Mouse (Mus musculus) hindbrain, embryonic 10.5 days (tissue): ENCODE results near the gene Ubr4. TPM values are rescaled to one million over a fixed set of nuclear protein-coding genes. Genes with fewer than 3 reads are reported as not detected.

Experiments used
- DNase-seq: peaks from one replicate; pipeline ENCODE4 v3.0.0-alpha.2; 2017; ENCODE audit warnings: low spot score
- H3K27ac ChIP-seq: fragments of 300-500 bp; sonication (generic); 2 replicates; pipeline ENCODE4 v1.5.1; 2016; ENCODE audit warnings: mild to moderate bottlenecking, moderate library complexity
- H3K27me3 ChIP-seq: fragments of 300-500 bp; sonication (generic); 2 replicates; pipeline ENCODE4 v1.6.1; 2016; ENCODE audit warnings: mild to moderate bottlenecking; ENCODE audit not compliant: poor library complexity, insufficient read depth, severe bottlenecking
- H3K36me3 ChIP-seq: fragments of 300-500 bp; sonication (generic); 2 replicates; pipeline ENCODE4 v1.6.1; 2016; ENCODE audit warnings: mild to moderate bottlenecking, moderate library complexity
- H3K4me1 ChIP-seq: fragments of 300-500 bp; sonication (generic); replicated peaks from 2 replicates; pipeline ENCODE4 v1.6.1; 2016; ENCODE audit warnings: mild to moderate bottlenecking
- H3K4me3 ChIP-seq: fragments of 300-500 bp; sonication (generic); 2 replicates; pipeline ENCODE4 v1.5.1; 2016; ENCODE audit warnings: mild to moderate bottlenecking, moderate library complexity
- H3K9me3 ChIP-seq: fragments of 300-500 bp; sonication (generic); 2 replicates; pipeline ENCODE4 v1.6.1; 2016; ENCODE audit warnings: mild to moderate bottlenecking, moderate library complexity
- WGBS: fragments of 180-500 bp; shearing (Covaris S2); methylation state at CpG from one replicate; pipeline ENCODE4 v1.1.7; 2016; 5-methylcytosine and 5-hydroxymethylcytosine counted together
- polyA plus RNA-seq: library from polyadenylated mRNA; unstranded; fragments of >200 nt; fragmentation: Nextera tagmentation; extraction: Ambion mirVana; gene quantifications from 2 replicates; pipeline ENCODE4 v1.2.1, GENCODE M21; 2016

The Ubr4 gene
- polyA plus RNA-seq, 1 experiment from 2014 or later: 64.3 TPM

GRCm38 (mm10) chr4:139484496-139484895, 132.1 kb downstream of the Ubr4 start:
- Histone ChIP-seq H3K27ac (no peak overlapping the region), H3K9me3 (no peaks in the 10 kb centered on the region), H3K36me3 (peaks cover 100% of the 10 kb centered on the region), H3K27me3 (no peaks in the 10 kb centered on the region), H3K4me1 (peaks cover 9% of the 10 kb centered on the region), H3K4me3 (no peak overlapping the region)
- DNase-seq: no peak
- WGBS: 70% methylated on average over 7 of the region's 7 CpGs

- peak; percentile 14 for DNase-seq
- 0 out of 2 replicates have a peak overlapping the region, but pooled peaks have one; percentile 41 for H3K27ac ChIP-seq
- H3K4me1 ChIP-seq: peaks cover 9% of the 10 kb centered on the region
- WGBS: 57% methylated on average over 10 of the region's 10 CpGs
- H3K4me3 ChIP-seq: no peak overlapping the region
- no peaks in the 10 kb centered on the region for H3K27me3 ChIP-seq
- H3K36me3 ChIP-seq: peaks cover 99% of the 10 kb centered on the region
- no peaks in the 10 kb centered on the region for H3K9me3 ChIP-seq
These were observed 134.7 kb downstream of the Ubr4 start for GRCm38 (mm10) chr4:139487085-139487484.

DNA sequence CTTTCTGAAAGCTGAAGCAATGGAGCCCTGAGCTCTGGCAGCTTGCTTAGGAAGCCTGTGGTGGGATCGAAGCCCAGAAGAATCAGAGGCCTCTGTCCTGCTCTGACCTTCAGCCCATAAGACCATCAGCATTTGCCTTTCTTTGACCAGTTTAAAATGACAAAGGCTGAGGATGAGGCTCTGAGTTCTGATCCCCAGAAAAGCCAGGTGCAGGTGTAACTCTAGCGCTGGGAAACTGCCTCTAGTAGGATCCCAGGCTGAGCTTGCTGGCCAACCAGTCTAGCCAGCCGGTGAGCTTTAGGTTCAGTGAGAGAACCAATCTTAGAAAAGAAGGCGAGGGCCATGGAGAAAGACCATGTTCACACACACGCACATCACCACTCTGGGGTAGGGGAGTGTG, 135.9 kb downstream of the Ubr4 start:
- 93% methylated on average over 5 of the region's 5 CpGs for WGBS
- no peak for DNase-seq
- H3K4me1 ChIP-seq: peaks cover 18% of the 10 kb centered on the region
- H3K4me3 ChIP-seq: no peak overlapping the region
- H3K27ac ChIP-seq: no peak overlapping the region
- no peaks in the 10 kb centered on the region for H3K27me3 ChIP-seq
- H3K36me3 ChIP-seq: peaks cover 92% of the 10 kb centered on the region
- no peaks in the 10 kb centered on the region for H3K9me3 ChIP-seq

GRCm38 (mm10) chr4:139489946-139490345, 137.5 kb downstream of the Ubr4 start:
- H3K4me3 ChIP-seq: no peak overlapping the region
- peaks cover 20% of the 10 kb centered on the region for H3K4me1 ChIP-seq
- no peak for DNase-seq
- peaks cover 76% of the 10 kb centered on the region for H3K36me3 ChIP-seq
- 70% methylated on average over 1 of the region's 1 CpGs for WGBS
- no peaks in the 10 kb centered on the region for H3K27me3 ChIP-seq
- H3K27ac ChIP-seq: no peak overlapping the region
- H3K9me3 ChIP-seq: no peaks in the 10 kb centered on the region

DNA sequence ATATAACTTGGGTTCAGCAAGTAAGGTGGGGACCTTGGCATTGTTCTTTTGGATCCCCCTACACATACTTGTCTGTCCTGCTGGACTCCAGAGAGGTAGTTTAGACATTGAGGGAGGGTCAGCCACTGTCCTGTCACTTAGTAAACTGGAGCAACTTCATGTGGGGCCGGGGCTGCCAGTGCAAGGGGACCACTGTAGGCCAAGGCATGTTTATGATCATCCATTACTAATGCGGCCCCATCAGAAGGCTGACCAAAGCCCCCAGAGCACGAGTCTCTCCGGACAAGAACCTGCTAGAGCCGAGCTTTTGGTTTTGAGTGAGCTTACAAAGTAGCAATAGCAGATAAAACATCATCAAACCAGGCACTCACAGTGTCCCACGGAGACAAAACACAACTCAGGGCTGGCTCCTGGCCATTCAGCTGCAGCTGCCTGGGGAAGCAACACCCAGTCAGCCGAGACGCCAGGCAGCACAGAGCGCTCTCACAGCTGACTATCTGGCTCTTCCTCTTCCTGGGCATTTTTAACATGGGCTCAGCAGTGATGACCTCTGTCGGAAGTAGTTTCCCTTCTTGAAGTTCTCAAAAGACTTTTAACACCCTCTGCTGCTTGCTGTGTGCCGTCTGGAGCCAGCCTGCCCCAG, 138.1 kb downstream of the Ubr4 start:
- no peaks in the 10 kb centered on the region for H3K9me3 ChIP-seq
- H3K27ac ChIP-seq: no peak overlapping the region
- 87% methylated on average over 11 of the region's 11 CpGs for WGBS
- DNase-seq: no peak
- H3K4me3 ChIP-seq: no peak overlapping the region
- H3K36me3 ChIP-seq: peaks cover 70% of the 10 kb centered on the region
- no peaks in the 10 kb centered on the region for H3K27me3 ChIP-seq
- H3K4me1 ChIP-seq: peaks cover 20% of the 10 kb centered on the region

DNA sequence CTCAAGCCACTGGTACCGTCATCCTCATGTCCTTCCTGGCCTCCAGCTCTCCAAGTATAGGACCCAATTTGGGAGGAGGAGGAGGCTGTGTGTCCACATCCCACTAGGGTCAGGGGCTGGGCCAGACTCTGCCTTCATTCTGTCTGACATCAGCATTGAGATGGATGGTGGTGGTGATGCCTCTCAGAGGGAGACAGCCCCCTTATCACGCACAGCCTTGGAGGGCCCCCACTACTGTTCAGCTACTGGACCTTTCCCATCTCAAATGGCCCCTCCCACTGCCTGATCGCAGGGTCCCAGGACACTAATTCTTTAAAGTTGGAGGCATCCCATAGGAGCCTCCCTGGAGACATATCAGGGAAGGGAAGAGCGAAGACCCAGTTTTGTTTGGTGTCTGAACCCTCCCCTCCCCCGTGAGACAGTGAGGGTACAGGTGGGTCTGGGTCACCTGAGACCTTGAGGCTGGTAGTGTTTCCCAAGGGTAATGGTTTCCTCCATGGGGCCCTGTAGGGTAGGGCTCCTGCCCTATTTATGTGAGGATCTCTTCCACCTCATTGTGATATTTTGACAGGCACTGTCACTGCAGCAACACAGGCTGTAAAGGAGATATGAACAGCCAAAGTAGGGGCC, 139.2 kb downstream of the Ubr4 start:
- Histone ChIP-seq H3K4me1 (peaks cover 18% of the 10 kb centered on the region), H3K27ac (no peak overlapping the region), H3K27me3 (no peaks in the 10 kb centered on the region), H3K36me3 (peaks cover 59% of the 10 kb centered on the region), H3K4me3 (no peak overlapping the region), H3K9me3 (no peaks in the 10 kb centered on the region)
- DNase-seq: no peak
- 85% methylated on average over 5 of the region's 5 CpGs for WGBS

DNA sequence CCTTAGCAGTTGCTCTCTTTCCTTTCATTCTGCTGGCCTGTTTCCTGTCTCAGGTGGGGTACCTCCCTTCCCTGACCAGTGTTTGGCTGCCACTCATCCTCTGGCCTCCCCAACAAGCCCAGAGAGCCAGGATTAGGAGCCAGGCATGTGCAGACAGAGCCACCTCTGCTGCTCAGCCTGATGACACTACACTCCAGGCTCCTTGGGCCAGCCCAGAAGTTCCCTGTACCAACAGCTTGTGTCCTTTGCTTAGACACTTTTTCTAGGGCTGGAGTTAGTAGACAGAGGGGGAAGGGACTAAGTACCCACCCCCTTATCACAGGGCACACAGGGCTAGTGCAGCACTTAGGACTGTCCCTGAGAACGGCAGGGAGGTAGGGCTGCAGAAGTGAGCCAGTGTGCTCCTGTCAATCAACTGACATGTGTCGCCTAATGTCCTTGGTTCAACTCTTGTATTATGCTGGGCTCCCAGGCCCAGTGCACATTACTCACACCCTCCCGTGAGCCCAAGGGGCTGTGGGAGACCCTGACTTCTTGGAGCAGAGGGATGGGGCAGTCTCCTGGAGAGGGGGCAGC, 139.9 kb downstream of the Ubr4 start:
- Histone ChIP-seq H3K4me1 (peaks cover 11% of the 10 kb centered on the region), H3K27me3 (no peaks in the 10 kb centered on the region), H3K9me3 (no peaks in the 10 kb centered on the region), H3K27ac (no peak overlapping the region), H3K36me3 (peaks cover 52% of the 10 kb centered on the region), H3K4me3 (no peak overlapping the region)
- WGBS: 52% methylated on average over 3 of the region's 3 CpGs
- no peak for DNase-seq

GRCm38 (mm10) chr4:139493227-139494025, 141.0 kb downstream of the Ubr4 start:
- Histone ChIP-seq H3K27ac (0 out of 2 replicates have a peak overlapping the region, but pooled peaks have one; percentile 17), H3K9me3 (no peaks in the 10 kb centered on the region), H3K4me1 (peaks cover 19% of the 10 kb centered on the region), H3K27me3 (no peaks in the 10 kb centered on the region), H3K36me3 (peaks cover 41% of the 10 kb centered on the region), H3K4me3 (no peak overlapping the region)
- no peak for DNase-seq
- WGBS: 74% methylated on average over 9 of the region's 9 CpGs

DNA sequence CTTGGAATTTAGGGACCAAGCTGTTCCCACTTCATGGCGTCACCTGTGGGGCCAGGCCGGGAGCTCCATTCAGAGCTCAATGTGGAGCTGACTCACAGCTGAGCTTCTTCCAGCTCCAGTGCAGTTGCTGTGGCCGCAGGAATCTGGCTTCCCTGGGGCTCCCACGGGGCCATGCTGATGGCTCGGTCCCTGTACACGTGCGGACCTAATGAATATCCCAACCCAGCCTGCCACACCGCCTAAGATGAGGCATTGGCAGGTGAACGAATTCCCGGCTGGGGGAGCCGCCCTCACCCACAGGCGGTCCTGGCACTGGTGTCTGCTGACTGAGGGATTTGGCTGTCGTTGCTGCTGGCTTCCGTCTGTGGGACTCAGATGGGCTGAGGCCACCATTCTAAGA, 148.4 kb downstream of the Ubr4 start:
- H3K4me1 ChIP-seq: peaks cover 20% of the 10 kb centered on the region
- H3K27ac ChIP-seq: 0 out of 2 replicates have a peak overlapping the region, but pooled peaks have one; percentile 30
- H3K36me3 ChIP-seq: no peaks in the 10 kb centered on the region
- H3K4me3 ChIP-seq: no peak overlapping the region
- H3K9me3 ChIP-seq: peaks cover 8% of the 10 kb centered on the region
- WGBS: 72% methylated on average over 14 of the region's 14 CpGs
- DNase-seq: no peak
- H3K27me3 ChIP-seq: no peaks in the 10 kb centered on the region

DNA sequence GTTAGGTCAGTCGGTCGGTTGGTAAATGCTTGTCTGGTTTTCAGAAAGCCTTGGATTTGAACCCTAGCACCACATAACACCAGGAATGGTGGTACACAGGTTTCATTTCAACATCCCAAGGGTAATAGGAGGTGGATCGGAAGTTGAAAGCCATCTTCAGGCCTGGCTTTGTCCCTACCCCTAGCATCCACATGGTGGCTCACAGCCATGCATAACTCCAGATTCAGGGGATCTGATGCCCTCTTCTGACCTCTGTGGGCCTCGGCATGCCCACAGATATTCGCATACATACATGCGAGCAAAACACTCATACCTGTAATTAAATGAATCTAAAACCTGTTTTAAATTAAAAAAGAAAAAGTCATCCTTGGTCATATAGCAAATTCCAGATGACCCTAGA, 149.3 kb downstream of the Ubr4 start:
- no peaks in the 10 kb centered on the region for H3K27me3 ChIP-seq
- peaks cover 11% of the 10 kb centered on the region for H3K9me3 ChIP-seq
- DNase-seq: no peak
- WGBS: 83% methylated on average over 6 of the region's 6 CpGs
- H3K4me1 ChIP-seq: peaks cover 20% of the 10 kb centered on the region
- H3K36me3 ChIP-seq: no peaks in the 10 kb centered on the region
- H3K27ac ChIP-seq: no peak overlapping the region
- no peak overlapping the region for H3K4me3 ChIP-seq

GRCm38 (mm10) chr4:139503919-139504318, 151.5 kb downstream of the Ubr4 start:
- DNase-seq: no peak
- Histone ChIP-seq H3K27me3 (no peaks in the 10 kb centered on the region), H3K27ac (no peak overlapping the region), H3K4me1 (peaks cover 13% of the 10 kb centered on the region), H3K36me3 (no peaks in the 10 kb centered on the region), H3K4me3 (no peak overlapping the region), H3K9me3 (peaks cover 11% of the 10 kb centered on the region)
- 91% methylated on average over 8 of the region's 8 CpGs for WGBS

DNA sequence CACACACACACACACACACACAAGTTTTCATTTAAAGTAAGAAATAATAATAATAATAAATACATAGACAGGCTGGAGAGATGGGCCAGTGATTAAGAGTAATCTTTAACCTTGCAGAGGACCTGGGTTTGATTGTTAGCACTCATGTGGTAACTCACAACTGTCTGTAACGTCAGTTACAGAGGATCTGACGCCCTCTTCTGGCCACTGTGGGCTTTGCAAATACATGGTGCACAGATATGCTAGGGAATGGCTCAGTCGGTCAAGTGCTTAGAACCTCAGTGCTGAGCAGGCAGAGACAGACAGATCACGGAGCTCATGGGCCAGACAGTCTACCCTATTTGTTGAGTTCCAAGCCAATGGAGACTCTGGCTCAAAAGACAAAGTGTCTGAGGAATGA, 153.3 kb downstream of the Ubr4 start:
- WGBS: 77% methylated on average over 4 of the region's 4 CpGs

DNA sequence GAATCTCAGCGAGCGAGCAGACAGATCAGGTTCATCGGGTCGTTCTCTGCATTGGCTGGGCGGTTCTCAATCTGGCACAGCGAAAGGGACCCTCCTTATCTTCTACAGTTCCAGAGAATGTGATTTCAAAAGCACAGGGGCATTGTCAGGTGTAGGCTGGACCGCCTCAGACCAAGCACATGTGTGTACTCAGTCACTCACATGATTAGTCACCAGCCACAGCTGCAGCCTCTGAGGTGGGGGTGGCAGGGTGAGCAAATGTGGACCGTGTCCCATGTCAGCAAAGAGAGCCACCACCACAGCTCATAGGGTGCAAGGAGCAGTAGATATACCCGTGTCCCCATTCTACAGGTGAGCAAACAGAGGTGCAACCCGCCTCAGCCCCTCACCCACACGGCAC, 154.3 kb downstream of the Ubr4 start:
- H3K27ac ChIP-seq: no peak overlapping the region
- H3K4me1 ChIP-seq: peaks cover 6% of the 10 kb centered on the region
- 91% methylated on average over 11 of the region's 11 CpGs for WGBS
- no peak for DNase-seq
- no peaks in the 10 kb centered on the region for H3K36me3 ChIP-seq
- H3K4me3 ChIP-seq: no peak overlapping the region
- H3K27me3 ChIP-seq: no peaks in the 10 kb centered on the region
- peaks cover 11% of the 10 kb centered on the region for H3K9me3 ChIP-seq

More for the DNA sequence above, 153.3 kb downstream of the Ubr4 start:
- Histone ChIP-seq H3K4me3 (no peak overlapping the region), H3K27me3 (no peaks in the 10 kb centered on the region), H3K36me3 (no peaks in the 10 kb centered on the region), H3K9me3 (peaks cover 11% of the 10 kb centered on the region), H3K27ac (no peak overlapping the region), H3K4me1 (peaks cover 11% of the 10 kb centered on the region)
- DNase-seq: no peak
